Mouse (Mus musculus): ENCODE data around the gene Ubr4.
"Not testable (repeated sequence)": the region's sequence is repeated elsewhere in the genome, so short reads cannot be mapped to it uniquely, and the experiment has no call there.

Ubr4 gene

DNA sequence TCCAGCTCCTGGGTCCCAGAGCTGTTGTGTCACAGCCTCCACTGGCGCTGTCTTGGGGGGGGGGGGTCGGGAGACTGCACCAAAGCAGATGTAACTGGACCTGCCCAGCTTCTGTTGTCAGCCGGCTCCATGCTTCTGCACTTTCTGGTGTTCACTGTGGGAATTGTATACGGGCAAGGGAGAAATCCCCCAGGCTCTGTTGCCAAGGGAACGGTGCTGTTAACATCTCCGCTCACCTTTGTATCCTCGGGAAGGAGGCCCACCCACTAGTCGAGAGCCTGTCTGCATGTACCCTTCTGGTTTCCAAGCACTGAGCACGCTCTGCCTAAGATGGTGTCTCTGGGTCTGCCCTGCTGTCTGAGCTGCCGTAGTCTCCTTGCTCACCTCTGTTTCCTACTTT is 134.7 kb downstream of the Ubr4 start:
- no peak for DNase-seq (ENCODE audit: low read depth)

DNA sequence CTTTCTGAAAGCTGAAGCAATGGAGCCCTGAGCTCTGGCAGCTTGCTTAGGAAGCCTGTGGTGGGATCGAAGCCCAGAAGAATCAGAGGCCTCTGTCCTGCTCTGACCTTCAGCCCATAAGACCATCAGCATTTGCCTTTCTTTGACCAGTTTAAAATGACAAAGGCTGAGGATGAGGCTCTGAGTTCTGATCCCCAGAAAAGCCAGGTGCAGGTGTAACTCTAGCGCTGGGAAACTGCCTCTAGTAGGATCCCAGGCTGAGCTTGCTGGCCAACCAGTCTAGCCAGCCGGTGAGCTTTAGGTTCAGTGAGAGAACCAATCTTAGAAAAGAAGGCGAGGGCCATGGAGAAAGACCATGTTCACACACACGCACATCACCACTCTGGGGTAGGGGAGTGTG is 135.9 kb downstream of the Ubr4 start:
- DNase-seq (ENCODE audit: low read depth): no peak

GRCm38 (mm10) chr4:139489946-139490345 is 137.5 kb downstream of the Ubr4 start:
- no peak for DNase-seq (ENCODE audit: low read depth)

GRCm38 (mm10) chr4:139490413-139491055 is 138.1 kb downstream of the Ubr4 start:
- no peak for DNase-seq (ENCODE audit: low read depth)

- DNase-seq (ENCODE audit: low read depth): no peak
These were observed 139.2 kb downstream of the Ubr4 start for GRCm38 (mm10) chr4:139491541-139492170.

DNA sequence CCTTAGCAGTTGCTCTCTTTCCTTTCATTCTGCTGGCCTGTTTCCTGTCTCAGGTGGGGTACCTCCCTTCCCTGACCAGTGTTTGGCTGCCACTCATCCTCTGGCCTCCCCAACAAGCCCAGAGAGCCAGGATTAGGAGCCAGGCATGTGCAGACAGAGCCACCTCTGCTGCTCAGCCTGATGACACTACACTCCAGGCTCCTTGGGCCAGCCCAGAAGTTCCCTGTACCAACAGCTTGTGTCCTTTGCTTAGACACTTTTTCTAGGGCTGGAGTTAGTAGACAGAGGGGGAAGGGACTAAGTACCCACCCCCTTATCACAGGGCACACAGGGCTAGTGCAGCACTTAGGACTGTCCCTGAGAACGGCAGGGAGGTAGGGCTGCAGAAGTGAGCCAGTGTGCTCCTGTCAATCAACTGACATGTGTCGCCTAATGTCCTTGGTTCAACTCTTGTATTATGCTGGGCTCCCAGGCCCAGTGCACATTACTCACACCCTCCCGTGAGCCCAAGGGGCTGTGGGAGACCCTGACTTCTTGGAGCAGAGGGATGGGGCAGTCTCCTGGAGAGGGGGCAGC is 139.9 kb downstream of the Ubr4 start:
- DNase-seq (ENCODE audit: low read depth): no peak

DNA sequence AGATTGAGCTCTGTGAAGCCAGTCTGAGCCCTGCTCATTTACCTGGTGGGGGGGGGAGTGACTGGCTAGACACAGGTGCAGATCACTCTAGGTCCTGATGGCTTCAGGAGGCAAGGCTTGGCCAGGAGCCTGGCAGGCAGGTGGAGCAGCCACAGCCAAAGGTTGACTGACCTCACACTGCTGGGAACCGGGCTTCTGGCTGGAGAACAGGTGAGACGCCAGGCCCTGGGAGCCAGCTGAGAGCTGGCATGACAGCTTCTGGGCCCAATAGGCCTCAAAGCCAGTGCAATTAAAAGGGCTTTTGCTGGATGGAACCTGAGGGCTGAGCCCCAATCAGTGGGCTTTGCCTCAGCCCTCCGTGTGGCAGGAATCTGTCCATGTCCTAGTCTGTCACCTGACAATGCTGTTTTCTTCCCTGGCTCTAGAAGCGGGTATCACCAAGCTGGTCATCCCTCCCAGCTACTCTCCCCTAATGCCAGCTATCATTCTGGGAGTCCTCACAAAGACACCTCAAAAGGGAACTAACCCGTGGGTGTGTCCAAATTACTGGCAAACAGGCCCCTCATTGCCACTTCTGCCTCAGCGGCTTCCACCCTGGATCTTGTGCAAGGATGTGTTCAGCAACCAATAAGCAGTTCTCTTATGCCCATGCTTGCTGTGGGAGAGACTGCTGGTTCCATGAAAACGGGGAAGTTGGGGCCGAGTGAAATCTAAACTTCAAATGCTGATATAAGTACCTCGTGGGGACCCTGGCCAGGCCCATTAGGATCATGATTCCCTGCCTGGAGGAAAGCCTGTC is 141.0 kb downstream of the Ubr4 start:
- no peak for DNase-seq (ENCODE audit: low read depth)

DNA sequence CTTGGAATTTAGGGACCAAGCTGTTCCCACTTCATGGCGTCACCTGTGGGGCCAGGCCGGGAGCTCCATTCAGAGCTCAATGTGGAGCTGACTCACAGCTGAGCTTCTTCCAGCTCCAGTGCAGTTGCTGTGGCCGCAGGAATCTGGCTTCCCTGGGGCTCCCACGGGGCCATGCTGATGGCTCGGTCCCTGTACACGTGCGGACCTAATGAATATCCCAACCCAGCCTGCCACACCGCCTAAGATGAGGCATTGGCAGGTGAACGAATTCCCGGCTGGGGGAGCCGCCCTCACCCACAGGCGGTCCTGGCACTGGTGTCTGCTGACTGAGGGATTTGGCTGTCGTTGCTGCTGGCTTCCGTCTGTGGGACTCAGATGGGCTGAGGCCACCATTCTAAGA is 148.4 kb downstream of the Ubr4 start:
- DNase-seq (ENCODE audit: low read depth): no peak

GRCm38 (mm10) chr4:139501702-139502101 is 149.3 kb downstream of the Ubr4 start:
- no peak for DNase-seq (ENCODE audit: low read depth)

DNA sequence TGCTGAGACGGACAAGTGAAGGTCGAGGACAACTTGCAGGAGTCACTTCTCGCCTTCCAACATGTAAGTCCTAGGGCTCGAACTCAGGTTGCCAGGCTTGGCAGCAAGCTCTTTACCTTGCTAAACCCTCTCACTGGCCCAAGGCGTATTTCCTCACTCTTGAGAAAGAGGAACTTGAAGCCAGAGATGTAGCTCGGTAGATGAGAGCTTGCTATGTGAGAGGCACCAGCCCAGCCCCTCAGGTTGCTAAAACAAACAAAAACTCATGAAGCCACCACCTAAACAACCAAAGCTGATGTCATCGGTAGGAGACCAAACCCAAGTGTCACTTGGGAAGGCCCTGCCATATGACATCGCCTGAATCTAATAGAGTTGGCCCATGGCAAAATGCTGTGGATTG is 151.5 kb downstream of the Ubr4 start:
- DNase-seq (ENCODE audit: low read depth): no peak

DNA sequence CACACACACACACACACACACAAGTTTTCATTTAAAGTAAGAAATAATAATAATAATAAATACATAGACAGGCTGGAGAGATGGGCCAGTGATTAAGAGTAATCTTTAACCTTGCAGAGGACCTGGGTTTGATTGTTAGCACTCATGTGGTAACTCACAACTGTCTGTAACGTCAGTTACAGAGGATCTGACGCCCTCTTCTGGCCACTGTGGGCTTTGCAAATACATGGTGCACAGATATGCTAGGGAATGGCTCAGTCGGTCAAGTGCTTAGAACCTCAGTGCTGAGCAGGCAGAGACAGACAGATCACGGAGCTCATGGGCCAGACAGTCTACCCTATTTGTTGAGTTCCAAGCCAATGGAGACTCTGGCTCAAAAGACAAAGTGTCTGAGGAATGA is 153.3 kb downstream of the Ubr4 start:
- DNase-seq (ENCODE audit: low read depth): no peak

GRCm38 (mm10) chr4:139506727-139507126 is 154.3 kb downstream of the Ubr4 start:
- no peak for DNase-seq (ENCODE audit: low read depth)

GRCm38 (mm10) chr4:139509069-139509468 is 156.7 kb downstream of the Ubr4 start:
- DNase-seq (ENCODE audit: low read depth): no peak

- DNase-seq (ENCODE audit: low read depth): no peak
These were observed 159.1 kb downstream of the Ubr4 start for GRCm38 (mm10) chr4:139511557-139511956.

- no peak for DNase-seq (ENCODE audit: low read depth)
These were observed 160.6 kb downstream of the Ubr4 start for GRCm38 (mm10) chr4:139512985-139513384.

DNA sequence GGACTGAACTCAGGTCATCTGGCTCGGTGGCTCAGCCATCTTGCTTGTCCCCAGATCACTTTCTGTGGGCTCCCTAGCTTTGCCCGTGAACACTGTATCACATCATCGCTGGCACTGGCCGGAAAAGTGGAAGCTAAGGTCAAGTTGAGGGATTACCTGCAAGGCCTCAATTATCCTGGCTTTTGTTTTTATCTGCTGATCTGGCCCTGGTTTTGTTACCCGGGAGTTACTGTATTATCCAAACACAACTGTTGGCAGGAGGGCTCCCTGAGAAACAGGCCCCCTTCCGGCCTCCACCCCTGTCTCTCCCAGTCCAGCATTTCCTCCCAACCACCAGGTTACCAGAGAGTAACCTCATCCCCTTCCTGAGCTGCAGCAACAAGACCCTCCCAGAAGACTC is 166.8 kb downstream of the Ubr4 start:
- DNase-seq (ENCODE audit: low read depth): no peak

DNA sequence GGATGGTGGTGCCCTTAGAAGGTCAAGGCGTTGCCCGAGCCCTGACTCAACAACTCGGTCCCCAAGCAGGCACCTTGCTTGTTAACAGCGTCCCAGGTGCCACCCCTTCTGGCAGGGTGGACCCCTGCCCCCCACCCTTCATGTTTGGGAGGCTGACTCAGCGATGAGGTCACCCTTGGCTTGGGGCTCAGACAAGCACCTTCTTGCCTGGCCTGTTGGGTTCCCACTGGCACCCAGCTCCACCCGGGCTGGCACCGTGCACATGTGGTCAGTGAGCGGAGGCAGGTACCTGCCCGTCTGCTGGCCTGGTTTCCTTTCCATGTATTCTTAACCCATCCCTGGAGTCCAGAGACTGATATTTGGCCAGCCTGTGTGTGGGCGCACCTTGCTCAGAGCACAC is 169.5 kb downstream of the Ubr4 start:
- no peak for DNase-seq (ENCODE audit: low read depth)

- no peak for DNase-seq (ENCODE audit: low read depth)
These were observed 174.1 kb downstream of the Ubr4 start for GRCm38 (mm10) chr4:139526475-139526874.

- DNase-seq (ENCODE audit: low read depth): not testable (repeated sequence)
These were observed 177.8 kb downstream of the Ubr4 start, which contains the start of gene Iffo2 for GRCm38 (mm10) chr4:139530248-139530647. Gene Iffo2 (plus strand): TSS chr4:139530548.

GRCm38 (mm10) chr4:139532081-139532480 is 179.7 kb downstream of the Ubr4 start:
- DNase-seq (ENCODE audit: low read depth): no peak

DNA sequence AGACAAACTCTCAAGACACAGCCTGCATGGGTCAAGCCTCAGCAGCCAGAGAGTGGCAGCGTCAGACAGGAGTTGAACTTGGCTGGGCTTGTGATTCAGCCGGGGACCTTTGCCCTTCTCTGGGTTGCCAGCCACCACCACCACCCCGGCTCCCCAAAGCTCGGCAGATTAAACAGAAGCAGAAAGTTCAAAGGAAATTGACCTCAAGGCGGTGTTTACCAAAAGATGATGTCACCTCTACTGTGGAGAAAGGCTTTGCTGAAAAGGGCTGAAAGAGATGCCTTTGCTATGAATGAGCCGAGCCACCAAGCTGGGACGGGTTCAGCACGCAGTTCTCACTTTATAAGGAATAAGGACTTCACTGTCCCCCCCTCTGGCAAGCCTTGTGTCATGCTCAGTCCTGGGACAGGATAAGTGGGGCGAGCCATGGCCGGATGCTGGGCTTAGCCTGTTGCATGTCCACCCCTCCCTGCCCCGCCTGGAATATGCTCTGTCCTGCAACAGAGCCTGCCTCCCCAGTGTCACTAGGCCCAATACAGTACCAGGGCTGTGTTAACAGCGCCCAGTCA is 182.8 kb downstream of the Ubr4 start:
- no peak for DNase-seq (ENCODE audit: low read depth)

DNA sequence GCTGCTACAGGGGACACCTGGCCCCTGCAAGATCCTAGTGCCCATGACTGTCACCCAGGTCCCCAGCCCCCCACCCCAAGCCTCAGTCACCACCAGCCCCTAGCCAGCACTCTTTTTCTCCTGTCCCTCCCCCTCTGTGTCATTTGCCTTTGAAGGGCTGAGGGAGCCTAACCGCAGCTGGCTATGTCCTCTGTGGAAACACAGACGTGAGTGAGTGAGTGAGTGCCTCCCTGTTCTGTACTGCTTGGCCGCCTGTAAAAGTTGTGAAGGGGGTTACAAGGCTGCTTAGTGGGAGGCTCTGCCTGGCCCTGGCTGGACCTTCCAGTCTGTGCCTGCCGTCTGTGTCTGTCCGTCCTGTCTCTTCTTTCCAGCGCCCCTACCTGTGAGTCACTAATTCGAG is 183.3 kb downstream of the Ubr4 start:
- DNase-seq (ENCODE audit: low read depth): no peak

All from c-Kit-positive CD71-positive TER-119-negative erythroid progenitor cells, embryonic 14.5 days (primary cell).